Mouse (Mus musculus): ENCODE results near the gene Sept1. TPM values are rescaled to one million over a fixed set of nuclear protein-coding genes. Genes with fewer than 3 reads are reported as not detected.

Sept1 gene
- polyA plus RNA-seq, 1 experiment from 2014 or later, result 28.3 TPM

DNA sequence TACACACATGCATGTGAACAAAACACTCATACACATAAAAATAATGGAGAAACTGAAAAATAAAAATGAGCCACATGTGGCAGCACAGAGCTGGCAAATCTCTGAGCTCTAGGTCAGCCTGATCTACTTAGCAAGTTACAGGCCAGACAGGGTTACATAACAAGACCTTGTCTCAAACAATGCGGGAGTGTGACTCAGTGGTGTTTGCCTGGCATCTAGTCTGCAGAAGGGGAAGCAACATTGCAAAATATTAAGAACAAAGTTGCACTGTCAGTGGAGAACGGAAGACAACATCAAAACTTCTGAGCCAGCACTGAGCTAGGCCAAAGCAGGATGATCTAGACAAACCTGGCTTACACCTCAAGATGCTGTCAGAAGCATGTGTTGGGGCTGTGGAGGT is 37.3 kb upstream of the Sept1 start:
- H3K36me3 ChIP-seq, result peaks cover 24% of the 10 kb centered on the region
- H3K4me1 ChIP-seq (replicated peaks), result peaks cover 26% of the 10 kb centered on the region
- H3K9me3 ChIP-seq, result no peaks in the 10 kb centered on the region
- WGBS, result 90% methylated on average over 2 of the region's 2 CpGs
- H3K9ac ChIP-seq (replicated peaks), result no peak overlapping the region
- H3K4me2 ChIP-seq (replicated peaks), result no peak overlapping the region
- H3K4me3 ChIP-seq (replicated peaks), result no peak overlapping the region
- no peaks in the 10 kb centered on the region for H3K27me3 ChIP-seq
- no peak overlapping the region for H3K27ac ChIP-seq
- no peak for ATAC-seq

DNA sequence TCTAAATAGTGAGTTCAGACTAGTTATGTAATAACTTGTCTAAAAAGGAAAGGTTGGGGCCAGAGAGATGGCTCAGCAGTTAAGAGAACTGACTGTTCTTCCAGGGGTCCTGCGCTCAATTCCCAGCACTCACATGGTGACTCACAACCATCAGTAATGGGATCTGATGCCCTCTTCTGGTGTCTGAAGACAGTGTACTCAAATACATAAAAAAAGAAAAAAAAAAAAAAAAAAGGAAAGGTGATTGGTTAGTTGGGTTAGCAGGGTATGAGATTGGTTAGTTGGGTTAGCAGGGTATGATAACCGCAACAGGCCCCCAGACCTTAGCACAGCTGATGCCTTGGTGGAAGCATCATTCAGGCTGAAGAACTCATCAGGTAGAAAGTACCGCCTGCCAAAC is 30.6 kb upstream of the Sept1 start:
- Histone ChIP-seq H3K4me1 (replicated peaks) (peaks cover 22% of the 10 kb centered on the region), H3K36me3 (peaks cover 5% of the 10 kb centered on the region; the same call in 1 of the 2 replicates), H3K27ac (no peak overlapping the region), H3K4me2 (replicated peaks) (no peak overlapping the region), H3K4me3 (replicated peaks) (no peak overlapping the region), H3K9ac (replicated peaks) (no peak overlapping the region), H3K27me3 (no peaks in the 10 kb centered on the region), H3K9me3 (no peaks in the 10 kb centered on the region)
- ATAC-seq, result no peak
- WGBS, result 97% methylated on average over 3 of the region's 3 CpGs

DNA sequence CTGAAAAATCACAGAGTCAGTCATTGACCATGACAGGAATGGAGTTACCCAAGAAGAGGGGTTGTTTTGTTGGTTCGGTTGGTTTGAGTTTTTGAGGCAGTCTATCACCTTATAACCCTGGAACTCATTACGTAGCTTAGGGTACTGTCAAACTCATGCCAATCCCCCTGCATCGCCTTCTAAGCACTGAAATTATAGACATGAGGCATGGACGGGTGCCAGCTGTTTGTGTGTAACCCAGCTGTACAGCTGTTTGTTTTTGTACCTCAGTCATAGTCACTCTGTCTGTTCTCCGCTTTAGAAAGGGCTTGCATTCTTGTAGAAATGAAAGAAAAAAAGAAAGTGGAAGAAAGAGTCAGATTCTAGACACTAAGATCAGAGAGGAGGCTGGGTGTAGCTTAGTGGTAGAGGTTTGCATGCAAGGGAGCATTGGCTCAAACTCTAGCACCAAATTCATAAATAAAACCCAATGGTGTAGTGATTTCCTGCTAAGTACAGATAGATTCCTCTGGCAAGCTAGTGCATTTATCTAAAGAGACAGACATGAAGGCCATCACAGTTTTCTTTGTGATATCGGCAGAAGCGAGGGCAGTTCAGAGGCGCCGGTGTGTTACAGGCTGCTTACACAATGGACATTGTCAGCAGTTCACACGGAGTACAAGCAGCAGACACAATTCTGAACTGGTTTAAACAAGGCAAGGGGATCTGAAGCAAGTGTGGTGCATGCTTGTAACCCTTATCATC is 29.5 kb upstream of the Sept1 start:
- Histone ChIP-seq H3K4me3 (replicated peaks) (no peak overlapping the region), H3K9ac (replicated peaks) (no peak overlapping the region), H3K4me2 (replicated peaks) (no peak overlapping the region), H3K4me1 (replicated peaks) (peaks cover 22% of the 10 kb centered on the region), H3K9me3 (no peaks in the 10 kb centered on the region), H3K36me3 (no peaks in the 10 kb centered on the region), H3K27ac (no peak overlapping the region), H3K27me3 (no peaks in the 10 kb centered on the region)
- whole genome bisulfite sequencing, result 86% methylated on average over 10 of the region's 10 CpGs
- ATAC-seq, result no peak

- peaks cover 22% of the 10 kb centered on the region for H3K4me1 ChIP-seq (replicated peaks)
- ATAC-seq, result peak; percentile 99
- H3K27me3 ChIP-seq, result no peaks in the 10 kb centered on the region
- H3K9ac ChIP-seq (replicated peaks), result peak within 1 kb of the TSS; percentile 73
- peak within 1 kb of the TSS; percentile 59 for H3K4me3 ChIP-seq (replicated peaks)
- 0 out of 2 replicates have a peak within 1 kb of the TSS, but pooled peaks have one; percentile 5 for H3K27ac ChIP-seq
- peaks cover 9% of the 10 kb centered on the region for H3K36me3 ChIP-seq
- under 1% methylated on average over 50 of the region's 50 CpGs for WGBS
- no peaks in the 10 kb centered on the region for H3K9me3 ChIP-seq
- H3K4me2 ChIP-seq (replicated peaks), result peak within 1 kb of the TSS; percentile 83
These were observed 27.6 kb upstream of the Sept1 start, which contains the start of gene Dctpp1 for GRCm38 (mm10) chr7:127260309-127261111. Gene Dctpp1, minus strand, starts transcription at chr7:127260709.

- peak overlapping the region; percentile 73 for H3K9ac ChIP-seq (replicated peaks)
- no peak for ATAC-seq
- WGBS, result 75% methylated on average over 8 of the region's 8 CpGs
These were observed 26.4 kb upstream of the Sept1 start for GRCm38 (mm10) chr7:127259186-127259905.

DNA sequence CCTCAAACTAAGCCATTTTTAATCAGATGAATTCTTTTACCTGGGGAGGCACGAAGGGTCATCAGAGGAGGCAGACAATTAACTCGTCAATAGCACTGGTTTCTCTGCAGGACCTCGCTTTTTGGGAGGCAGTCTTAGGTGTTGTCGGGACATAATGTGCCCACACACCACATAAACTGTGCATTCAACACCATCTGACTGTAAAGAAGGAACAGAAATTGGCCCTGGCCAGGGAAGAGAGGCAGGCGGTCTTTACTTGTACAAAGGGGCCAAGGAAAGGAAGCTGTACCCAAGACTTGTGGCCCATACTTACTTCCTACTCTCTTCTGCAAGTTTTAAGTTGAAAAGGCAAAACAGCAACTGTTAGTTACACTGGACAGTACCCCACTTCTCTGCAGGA is 23.6 kb upstream of the Sept1 start:
- no peaks in the 10 kb centered on the region for H3K9me3 ChIP-seq
- no peak for ATAC-seq
- WGBS, result 91% methylated on average over 5 of the region's 5 CpGs
- peaks cover 9% of the 10 kb centered on the region for H3K36me3 ChIP-seq
- H3K4me3 ChIP-seq (replicated peaks), result no peak overlapping the region
- no peaks in the 10 kb centered on the region for H3K27me3 ChIP-seq
- no peak overlapping the region for H3K4me2 ChIP-seq (replicated peaks)
- H3K9ac ChIP-seq (replicated peaks), result no peak overlapping the region
- no peak overlapping the region for H3K27ac ChIP-seq
- peaks cover 37% of the 10 kb centered on the region for H3K4me1 ChIP-seq (replicated peaks)

More at GRCm38 (mm10) chr7:127259186-127259905, 26.4 kb upstream of the Sept1 start:
- peak overlapping the region; percentile 83 for H3K4me2 ChIP-seq (replicated peaks)
- peaks cover 9% of the 10 kb centered on the region for H3K36me3 ChIP-seq
- H3K4me3 ChIP-seq (replicated peaks), result peak overlapping the region; percentile 59
- H3K27me3 ChIP-seq, result no peaks in the 10 kb centered on the region
- no peaks in the 10 kb centered on the region for H3K9me3 ChIP-seq
- peaks cover 31% of the 10 kb centered on the region for H3K4me1 ChIP-seq (replicated peaks)
- H3K27ac ChIP-seq, result no peak overlapping the region

DNA sequence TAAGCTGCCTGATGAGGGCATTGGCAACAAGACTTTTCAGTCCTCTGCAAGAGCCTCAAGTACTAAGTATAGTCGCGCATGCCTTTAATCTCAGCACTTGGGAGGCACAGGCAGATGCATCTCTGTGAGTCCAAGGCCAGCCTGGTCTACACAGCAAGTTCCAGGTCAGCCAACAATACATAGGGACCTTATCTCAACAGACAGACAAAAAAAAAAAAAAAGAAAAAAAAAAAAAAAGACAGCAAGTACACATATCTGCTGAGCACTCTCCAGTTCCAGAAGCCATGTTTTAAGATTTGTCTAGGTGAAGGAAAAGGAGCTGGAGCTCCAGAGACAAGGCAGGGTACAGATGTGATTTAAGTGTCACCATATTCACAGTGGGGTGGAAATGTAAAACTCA is 23.0 kb upstream of the Sept1 start:
- H3K4me3 ChIP-seq (replicated peaks), result no peak overlapping the region
- peaks cover 9% of the 10 kb centered on the region for H3K36me3 ChIP-seq
- ATAC-seq, result no peak
- no peak overlapping the region for H3K4me2 ChIP-seq (replicated peaks)
- H3K9ac ChIP-seq (replicated peaks), result no peak overlapping the region
- H3K4me1 ChIP-seq (replicated peaks), result peaks cover 33% of the 10 kb centered on the region
- WGBS, result 92% methylated on average over 2 of the region's 2 CpGs
- H3K9me3 ChIP-seq, result no peaks in the 10 kb centered on the region
- H3K27me3 ChIP-seq, result no peaks in the 10 kb centered on the region
- no peak overlapping the region for H3K27ac ChIP-seq

DNA sequence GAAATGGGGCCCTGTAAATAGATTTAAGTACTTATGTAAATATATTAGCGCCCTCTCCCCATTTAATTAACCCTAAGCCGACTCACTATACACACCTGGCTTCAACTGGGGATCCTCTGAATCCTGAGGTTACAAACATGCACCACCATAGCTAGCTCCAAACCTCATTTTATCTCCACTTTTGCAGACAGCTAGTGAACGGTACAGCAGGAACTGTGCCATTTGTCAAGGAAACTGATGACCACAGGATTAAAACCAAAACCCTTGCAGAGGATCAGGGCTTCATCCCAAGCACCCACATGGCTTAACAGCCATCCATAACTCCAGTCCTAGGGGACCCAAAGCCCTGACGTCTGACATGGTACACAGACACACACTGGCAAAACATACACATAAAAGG is 22.1 kb upstream of the Sept1 start:
- ATAC-seq, result no peak
- H3K27me3 ChIP-seq, result no peaks in the 10 kb centered on the region
- peak overlapping the region; percentile 81 for H3K9ac ChIP-seq (replicated peaks)
- WGBS, result 31% methylated on average over 4 of the region's 4 CpGs
- H3K4me3 ChIP-seq (replicated peaks), result peak overlapping the region; percentile 60
- peak overlapping the region; percentile 92 for H3K27ac ChIP-seq
- H3K36me3 ChIP-seq, result peaks cover 9% of the 10 kb centered on the region
- H3K9me3 ChIP-seq, result no peaks in the 10 kb centered on the region
- peaks cover 30% of the 10 kb centered on the region for H3K4me1 ChIP-seq (replicated peaks)
- H3K4me2 ChIP-seq (replicated peaks), result peak overlapping the region; percentile 85

DNA sequence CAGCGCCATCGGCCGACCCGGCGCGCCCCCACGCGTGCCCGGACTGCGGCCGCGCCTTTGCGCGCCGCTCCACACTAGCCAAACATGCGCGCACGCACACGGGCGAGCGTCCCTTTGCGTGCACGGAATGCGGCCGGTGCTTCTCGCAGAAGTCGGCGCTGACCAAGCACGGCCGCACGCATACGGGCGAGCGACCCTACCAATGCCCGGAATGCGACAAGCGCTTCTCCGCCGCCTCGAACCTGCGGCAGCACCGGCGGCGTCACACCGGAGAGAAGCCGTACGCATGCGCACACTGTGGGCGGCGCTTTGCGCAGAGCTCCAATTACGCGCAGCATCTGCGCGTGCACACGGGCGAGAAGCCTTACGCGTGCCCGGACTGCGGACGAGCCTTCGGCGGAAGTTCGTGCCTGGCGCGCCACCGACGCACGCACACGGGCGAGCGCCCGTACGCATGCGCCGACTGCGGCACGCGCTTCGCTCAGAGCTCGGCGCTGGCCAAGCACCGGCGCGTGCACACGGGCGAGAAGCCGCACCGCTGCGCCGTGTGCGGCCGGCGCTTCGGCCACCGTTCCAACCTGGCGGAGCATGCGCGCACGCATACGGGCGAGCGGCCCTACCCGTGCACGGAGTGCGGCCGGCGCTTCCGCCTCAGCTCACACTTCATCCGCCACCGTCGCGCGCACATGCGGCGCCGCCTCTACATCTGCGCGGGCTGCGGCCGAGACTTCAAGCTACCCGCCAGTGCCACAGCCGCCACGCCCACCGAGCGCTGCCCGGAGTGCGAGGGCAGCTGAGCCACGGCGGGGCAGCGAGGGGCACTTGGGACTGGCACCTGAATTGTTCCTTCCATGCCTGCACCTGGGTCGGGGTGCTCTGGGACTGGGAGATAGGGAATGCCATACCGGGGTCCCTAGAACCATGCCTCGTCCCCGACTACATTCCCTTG is 21.2 kb upstream of the Sept1 start:
- peak; percentile 98 for ATAC-seq
- peak overlapping the region; percentile 85 for H3K4me2 ChIP-seq (replicated peaks)
- peaks cover 18% of the 10 kb centered on the region for H3K36me3 ChIP-seq
- H3K4me1 ChIP-seq (replicated peaks), result peaks cover 21% of the 10 kb centered on the region
- H3K27ac ChIP-seq, result peak overlapping the region; percentile 92
- peak overlapping the region; percentile 81 for H3K9ac ChIP-seq (replicated peaks)
- WGBS, result 1% methylated on average over 136 of the region's 136 CpGs
- H3K27me3 ChIP-seq, result no peaks in the 10 kb centered on the region
- H3K9me3 ChIP-seq, result no peaks in the 10 kb centered on the region
- H3K4me3 ChIP-seq (replicated peaks), result peak overlapping the region; percentile 60

- Histone ChIP-seq H3K27ac (peak overlapping the region; percentile 92), H3K4me2 (replicated peaks) (peak overlapping the region; percentile 85), H3K4me3 (replicated peaks) (peak overlapping the region; percentile 60), H3K9ac (replicated peaks) (peak overlapping the region; percentile 81), H3K4me1 (replicated peaks) (peaks cover 15% of the 10 kb centered on the region), H3K36me3 (peaks cover 18% of the 10 kb centered on the region), H3K9me3 (no peaks in the 10 kb centered on the region), H3K27me3 (no peaks in the 10 kb centered on the region)
- 81% methylated on average over 6 of the region's 6 CpGs for WGBS
- ATAC-seq, result no peak
These were observed 20.4 kb upstream of the Sept1 start for GRCm38 (mm10) chr7:127253341-127253740.

DNA sequence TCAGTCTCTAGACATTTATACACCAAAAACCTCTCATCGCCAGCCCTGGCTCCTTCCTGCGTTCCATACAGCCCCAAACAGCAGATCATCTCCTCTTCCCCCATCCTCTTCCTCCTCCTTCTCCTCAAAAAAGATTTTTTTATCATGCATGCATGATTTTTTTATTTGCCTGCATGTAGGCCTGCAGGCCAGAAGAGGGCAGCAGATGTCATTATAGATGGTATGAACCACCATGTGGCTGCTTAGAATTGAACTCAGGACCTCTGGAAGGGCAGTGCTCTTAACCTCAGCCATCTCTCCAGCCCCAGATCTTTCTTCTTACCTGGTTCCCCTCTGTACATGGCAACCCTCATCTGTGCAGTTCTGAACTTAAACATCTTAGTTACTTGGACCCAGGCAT is 19.5 kb upstream of the Sept1 start:
- Histone ChIP-seq H3K27ac (no peak overlapping the region), H3K9ac (replicated peaks) (no peak overlapping the region), H3K4me1 (replicated peaks) (peaks cover 15% of the 10 kb centered on the region), H3K4me3 (replicated peaks) (no peak overlapping the region), H3K27me3 (no peaks in the 10 kb centered on the region), H3K9me3 (no peaks in the 10 kb centered on the region), H3K36me3 (peaks cover 18% of the 10 kb centered on the region), H3K4me2 (replicated peaks) (no peak overlapping the region)
- ATAC-seq, result no peak
- 97% methylated on average over 2 of the region's 2 CpGs for WGBS
